Mouse (Mus musculus): ENCODE measurements around the gene Nfam1.
"Not testable (repeated sequence)": the region's sequence is repeated elsewhere in the genome, so short reads cannot be mapped to it uniquely, and the experiment has no call there.

The Nfam1 gene

GRCm38 (mm10) chr15:83032981-83033541 lies at the start of gene Nfam1:
TSS of gene Nfam1 (minus strand) at chr15:83033306.
- no peak for DNase-seq

DNA sequence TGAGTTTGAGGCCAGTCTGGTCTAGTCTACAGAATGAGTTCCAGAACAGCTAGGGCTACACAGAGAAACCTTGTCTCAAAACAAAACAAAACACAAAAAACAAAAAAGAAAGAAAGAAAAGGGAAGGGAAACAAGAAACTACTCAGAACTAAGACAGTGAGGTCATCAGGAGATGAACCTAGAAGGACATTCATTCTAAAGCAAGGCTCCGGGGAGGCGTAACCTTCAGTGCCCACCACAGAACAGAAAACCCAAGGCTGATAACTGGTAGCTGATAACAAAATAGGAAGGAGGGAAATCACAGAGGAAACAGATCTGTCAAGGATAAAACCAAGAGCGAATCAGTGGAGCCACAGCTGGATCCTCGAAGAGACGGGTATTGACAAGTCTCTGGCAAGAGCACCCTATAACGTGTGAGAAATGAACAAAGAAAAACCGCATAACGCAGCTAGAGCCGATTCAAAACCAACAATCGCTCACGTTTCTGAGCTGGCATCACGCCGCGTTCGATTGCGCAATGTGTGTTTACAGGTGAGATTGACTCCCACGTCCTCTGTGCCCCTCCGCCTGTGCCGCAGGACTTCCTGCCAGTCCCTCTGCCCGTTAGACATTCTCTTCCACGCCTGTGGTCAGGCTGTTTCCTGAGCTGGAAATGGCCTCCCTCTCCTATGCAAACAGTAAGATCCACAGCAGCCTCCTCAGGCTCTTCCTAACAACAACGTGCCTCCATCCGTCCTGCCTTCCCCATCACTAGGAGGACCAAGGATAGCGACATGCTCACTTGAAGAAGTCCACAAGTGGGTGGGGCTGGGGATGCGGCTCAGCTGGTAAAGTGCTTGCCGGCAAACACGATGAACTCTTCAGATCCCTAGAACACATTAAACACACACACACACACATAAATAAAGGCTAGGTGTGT lies 42.8 kb upstream of the Nfam1 start:
- DNase-seq = no peak

GRCm38 (mm10) chr15:83074179-83074578 lies 41.1 kb upstream of the Nfam1 start:
- peak; percentile 81 to 85 for DNase-seq

- no peak for DNase-seq
These were observed 38.6 kb upstream of the Nfam1 start for GRCm38 (mm10) chr15:83071752-83072151.

GRCm38 (mm10) chr15:83070942-83071341 lies 37.8 kb upstream of the Nfam1 start:
- peak; percentile 50 to 74 for DNase-seq

GRCm38 (mm10) chr15:83068270-83068669 lies 35.2 kb upstream of the Nfam1 start:
- no peak for DNase-seq

GRCm38 (mm10) chr15:83065543-83065942 lies 32.4 kb upstream of the Nfam1 start:
- DNase-seq = peak; percentile 70 to 84

- not testable (repeated sequence) for DNase-seq
These were observed 29.5 kb upstream of the Nfam1 start for GRCm38 (mm10) chr15:83062582-83062981.

GRCm38 (mm10) chr15:83061689-83062088 lies 28.6 kb upstream of the Nfam1 start:
- no peak for DNase-seq

DNA sequence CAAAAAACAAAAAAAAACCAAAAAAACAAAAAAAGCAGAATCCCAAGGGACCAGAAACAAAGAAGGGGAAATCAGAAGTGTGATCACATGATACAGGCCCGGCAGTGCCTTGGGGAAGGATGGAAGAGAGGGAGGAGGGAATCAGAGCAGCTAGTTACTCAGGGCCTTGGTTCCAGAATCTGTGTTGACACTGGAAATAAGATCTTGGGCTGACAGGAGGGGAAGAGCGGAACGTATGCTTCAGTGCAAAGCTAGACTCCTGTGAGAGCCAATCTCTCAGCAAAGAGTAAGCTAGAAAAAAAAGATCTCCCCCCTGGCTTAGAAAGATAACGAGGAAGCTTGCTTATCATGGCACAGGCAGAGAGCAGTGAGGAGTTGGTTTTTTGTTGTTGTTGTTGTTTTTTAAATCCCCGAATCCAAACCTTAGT lies 26.1 kb upstream of the Nfam1 start:
- DNase-seq = no peak

DNA sequence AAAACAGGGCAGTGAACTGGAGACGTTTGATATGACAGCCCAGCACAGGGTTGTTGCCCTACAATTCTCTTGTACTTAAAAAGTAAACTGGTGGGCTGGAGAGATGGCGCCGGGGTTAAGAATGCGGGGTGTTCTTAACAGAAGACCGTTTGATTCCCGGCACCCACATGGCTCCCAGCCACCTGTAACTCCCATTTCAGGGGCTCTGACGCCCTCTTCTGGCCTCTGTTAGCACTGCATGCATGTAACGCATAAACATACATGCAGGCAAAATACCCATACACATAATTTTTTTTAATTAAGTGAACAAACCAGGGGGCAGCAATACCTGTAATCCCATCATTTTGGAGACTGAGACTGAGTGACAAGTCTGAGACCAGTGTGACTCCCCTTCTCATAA lies 24.4 kb upstream of the Nfam1 start:
- no peak for DNase-seq

- no peak for DNase-seq
These were observed 23.4 kb upstream of the Nfam1 start for GRCm38 (mm10) chr15:83056378-83057083.

- no peak for DNase-seq
These were observed 22.5 kb upstream of the Nfam1 start for GRCm38 (mm10) chr15:83055569-83055968.

GRCm38 (mm10) chr15:83053261-83053660 lies 20.2 kb upstream of the Nfam1 start:
- DNase-seq = peak in 1 of 2 experiments; percentile 22

- DNase-seq = no peak
These were observed 19.4 kb upstream of the Nfam1 start for GRCm38 (mm10) chr15:83052341-83053104.

GRCm38 (mm10) chr15:83046730-83047129 lies 13.6 kb upstream of the Nfam1 start:
- no peak for DNase-seq

GRCm38 (mm10) chr15:83046308-83046707 lies 13.2 kb upstream of the Nfam1 start:
- no peak for DNase-seq

DNA sequence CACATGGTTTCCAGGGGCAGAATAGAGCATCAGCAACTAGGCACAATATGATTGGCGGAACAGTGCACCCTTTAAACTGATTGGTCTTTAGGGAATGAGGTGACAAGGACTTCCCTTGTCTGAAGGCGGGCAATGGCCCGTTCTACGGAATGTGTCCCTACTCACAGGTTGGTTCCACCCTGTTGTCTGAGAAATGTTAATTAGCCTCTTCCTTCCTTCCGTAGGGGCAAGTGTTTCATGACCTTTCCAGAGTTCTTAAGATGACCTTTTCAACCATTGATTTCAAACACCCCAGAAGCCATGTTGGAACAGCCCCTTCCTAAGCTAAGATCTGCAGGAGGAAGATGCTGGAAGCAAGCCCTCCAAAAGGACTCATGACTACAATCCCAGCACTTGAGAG lies 12.5 kb upstream of the Nfam1 start:
- DNase-seq = not testable (repeated sequence)

DNA sequence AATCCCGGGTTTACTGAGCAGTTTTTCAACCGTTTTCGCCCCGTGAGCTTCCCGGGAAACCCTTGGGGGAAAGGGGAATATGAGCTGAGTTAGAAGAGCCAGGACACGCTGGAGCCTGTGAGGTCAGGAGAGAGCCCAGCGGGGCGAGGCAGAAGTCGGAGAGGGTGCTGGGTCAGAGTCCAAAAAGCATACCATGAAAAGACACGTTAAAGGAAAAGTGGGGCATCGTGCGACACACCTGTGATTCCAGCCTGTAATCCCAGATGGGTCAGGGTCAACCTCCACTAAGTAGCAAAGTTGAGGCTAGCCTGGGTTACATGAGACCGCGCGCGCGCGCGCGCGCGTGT lies 10.2 kb upstream of the Nfam1 start:
- DNase-seq = no peak

GRCm38 (mm10) chr15:83042655-83043361 lies 9.7 kb upstream of the Nfam1 start:
- no peak for DNase-seq

GRCm38 (mm10) chr15:83040156-83040555 lies 7.0 kb upstream of the Nfam1 start:
- no peak for DNase-seq

DNA sequence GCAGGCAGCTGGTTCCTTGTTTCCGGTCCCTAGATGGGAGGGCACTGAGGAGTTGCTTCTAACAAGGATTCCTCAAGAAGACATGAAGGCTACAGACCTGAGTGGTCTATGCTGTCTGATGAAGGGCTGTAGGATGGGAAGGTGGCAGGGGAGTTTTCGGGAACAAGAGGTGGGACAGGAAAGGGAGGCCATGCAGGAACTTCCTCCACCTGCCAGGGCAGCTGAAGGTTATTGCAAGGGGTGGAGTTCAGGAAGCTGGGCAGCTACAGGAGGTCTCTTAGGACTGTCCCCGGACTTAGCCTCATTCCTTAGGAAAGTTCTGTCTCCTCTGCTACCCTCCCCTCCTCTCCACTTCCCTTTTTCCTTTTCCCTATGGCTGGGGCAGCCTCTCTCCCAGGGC lies 5.7 kb upstream of the Nfam1 start:
- no peak for DNase-seq
